Mouse (Mus musculus) heart, adult 18-20 months (tissue): Measurements from ENCODE around the gene Wdr95. TPM values are rescaled to one million over a fixed set of nuclear protein-coding genes. Genes with fewer than 3 reads are reported as not detected.

ENCODE experiments used
- total RNA-seq, 2 experiments: library from RNA; stranded (reverse); gene quantifications; 2 replicates each; pipeline ENCODE4 v1.2.3; 2021

The Wdr95 gene
- total RNA-seq, 2 experiments from 2014 or later: not detected

Other genes with a start within 250 kb of the Wdr95 start
- 10 to 100 TPM in 1 of 2 experiments, 1 to 10 TPM in 1; 8.8 to 10.5 TPM for gene Medag, start 116.9 kb upstream of the Wdr95 start, total RNA-seq
- gene Tex26, start 89.0 kb upstream of the Wdr95 start, total RNA-seq: not detected
- 100 to 1,000 TPM in 1 of 2 experiments, 10 to 100 TPM in 1; 97.7 to 121 TPM for gene Hsph1, start 107.7 kb downstream of the Wdr95 start, total RNA-seq
- 1 to 10 TPM; 5.5 to 5.8 TPM for gene B3glct, start 149.6 kb downstream of the Wdr95 start, total RNA-seq